Mouse (Mus musculus) liver (tissue): ENCODE measurements around the gene Hspa12b.

ENCODE experiments used
- DNase-seq: peaks from one replicate; pipeline ENCODE4 v3.0.0-alpha.2; 2020; ENCODE audit warnings: mixed read lengths

Hspa12b gene

GRCm38 (mm10) chr2:131149254-131149578 lies 22.1 kb downstream of the Hspa12b start:
- no peak for DNase-seq

- peak; percentile 81 for DNase-seq
Measured at GRCm38 (mm10) chr2:131152166-131152730, 25.2 kb downstream of the Hspa12b start.

GRCm38 (mm10) chr2:131154036-131154435 lies 27.0 kb downstream of the Hspa12b start:
- no peak for DNase-seq

- DNase-seq, result no peak
Measured at GRCm38 (mm10) chr2:131156987-131157386, 29.9 kb downstream of the Hspa12b start.

GRCm38 (mm10) chr2:131159491-131159910 lies 32.4 kb downstream of the Hspa12b start:
- DNase-seq, result peak; percentile 88

- peak; percentile 98 for DNase-seq
Measured at GRCm38 (mm10) chr2:131159938-131160581, 33.0 kb downstream of the Hspa12b start, which contains the start of gene 1700037H04Rik. 1700037H04Rik (minus strand) TSS chr2:131160081.

- peak; percentile 41 for DNase-seq
Measured at GRCm38 (mm10) chr2:131160671-131161111, 33.6 kb downstream of the Hspa12b start.

GRCm38 (mm10) chr2:131163924-131164323 lies 36.8 kb downstream of the Hspa12b start:
- DNase-seq, result no peak

GRCm38 (mm10) chr2:131166172-131166571 lies 39.1 kb downstream of the Hspa12b start:
- no peak for DNase-seq

GRCm38 (mm10) chr2:131167984-131168383 lies 40.9 kb downstream of the Hspa12b start:
- no peak for DNase-seq

GRCm38 (mm10) chr2:131168914-131169313 lies 41.8 kb downstream of the Hspa12b start:
- no peak for DNase-seq

- no peak for DNase-seq
Measured at GRCm38 (mm10) chr2:131170936-131171335, 43.9 kb downstream of the Hspa12b start.

- no peak for DNase-seq
Measured at GRCm38 (mm10) chr2:131171401-131172104, 44.5 kb downstream of the Hspa12b start.

- no peak for DNase-seq
Measured at GRCm38 (mm10) chr2:131172322-131172721, 45.2 kb downstream of the Hspa12b start.

GRCm38 (mm10) chr2:131174700-131175099 lies 47.6 kb downstream of the Hspa12b start:
- peak; percentile 40 for DNase-seq

GRCm38 (mm10) chr2:131175286-131175944 lies 48.3 kb downstream of the Hspa12b start:
- DNase-seq, result no peak

GRCm38 (mm10) chr2:131175945-131176309 lies 48.8 kb downstream of the Hspa12b start:
- no peak for DNase-seq

- DNase-seq, result no peak
Measured at GRCm38 (mm10) chr2:131176491-131176890, 49.4 kb downstream of the Hspa12b start.

GRCm38 (mm10) chr2:131177932-131178331 lies 50.9 kb downstream of the Hspa12b start:
- DNase-seq, result no peak

GRCm38 (mm10) chr2:131178828-131179245 lies 51.8 kb downstream of the Hspa12b start:
- DNase-seq, result no peak

- peak; percentile 56 for DNase-seq
Measured at GRCm38 (mm10) chr2:131179246-131179886, 52.3 kb downstream of the Hspa12b start.

- DNase-seq, result peak; percentile 84
Measured at GRCm38 (mm10) chr2:131179990-131180587, 53.0 kb downstream of the Hspa12b start, which contains the start of gene Cenpb. Cenpb (minus strand) TSS chr2:131180067.
